Mouse (Mus musculus) ovary, adult 18-20 months (tissue): ENCODE data around the gene Tmem176a.

Experiments used
- DNase-seq: peaks from one replicate; pipeline ENCODE4 v3.0.0; 2022; ENCODE audit warnings: low spot score, mixed read lengths

The Tmem176a gene

GRCm38 (mm10) chr6:48894938-48895818 lies 54.5 kb downstream of the Tmem176a start:
- DNase-seq: no peak

DNA sequence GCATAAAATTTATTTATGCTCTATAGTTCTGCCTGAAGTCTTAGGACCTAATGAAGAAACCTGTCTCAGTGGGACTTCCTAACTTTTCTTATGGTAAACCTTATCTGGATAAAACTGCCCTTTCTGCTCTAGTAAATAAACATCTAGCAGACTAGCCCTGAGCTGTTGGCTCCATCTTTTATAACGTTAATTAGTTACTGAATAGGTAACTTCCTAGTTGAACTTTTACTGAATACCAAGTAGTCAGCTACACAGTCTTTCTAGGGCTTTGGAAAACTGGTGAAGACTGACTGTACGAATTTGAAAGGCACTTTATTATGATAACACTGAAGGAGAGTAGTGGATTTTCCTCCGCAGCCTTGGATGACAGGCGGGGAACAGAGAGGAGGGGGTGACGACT lies 55.2 kb downstream of the Tmem176a start:
- no peak for DNase-seq
